Mouse (Mus musculus): ENCODE data around the gene Gm21860. TPM values are rescaled to one million over a fixed set of nuclear protein-coding genes. Genes with fewer than 3 reads are reported as not detected.

Gm21860 gene
- not detected in 2 replicates for total RNA-seq (2023)

GRCm38 (mm10) chrY:90754721-90755120 is at the start of gene Gm21860:
Gm21860 (minus strand) TSS chrY:90754821.

GRCm38 (mm10) chrY:90784438-90784837 is 29.8 kb upstream of the Gm21860 start, which contains the start of gene Gm47283:
Gm47283 (plus strand) TSS chrY:90784738.

Other genes with a start within 250 kb of the Gm21860 start
- not detected in 2 replicates for gene Gm47283, start 29.9 kb upstream of the Gm21860 start, total RNA-seq (2023)
- gene Gm21748, start 84.4 kb upstream of the Gm21860 start, total RNA-seq (2023): not detected in 2 replicates

All from neutrophil, adult 65 days (primary cell).